Mouse (Mus musculus): ENCODE data around the gene Uso1. TPM values are rescaled to one million over a fixed set of nuclear protein-coding genes. Genes with fewer than 3 reads are reported as not detected.
"Not testable (repeated sequence)": the region's sequence is repeated elsewhere in the genome, so short reads cannot be mapped to it uniquely, and the experiment has no call there.

Uso1 gene
- total RNA-seq, 2 experiments from 2014 or later: 12.2 to 39.3 TPM

DNA sequence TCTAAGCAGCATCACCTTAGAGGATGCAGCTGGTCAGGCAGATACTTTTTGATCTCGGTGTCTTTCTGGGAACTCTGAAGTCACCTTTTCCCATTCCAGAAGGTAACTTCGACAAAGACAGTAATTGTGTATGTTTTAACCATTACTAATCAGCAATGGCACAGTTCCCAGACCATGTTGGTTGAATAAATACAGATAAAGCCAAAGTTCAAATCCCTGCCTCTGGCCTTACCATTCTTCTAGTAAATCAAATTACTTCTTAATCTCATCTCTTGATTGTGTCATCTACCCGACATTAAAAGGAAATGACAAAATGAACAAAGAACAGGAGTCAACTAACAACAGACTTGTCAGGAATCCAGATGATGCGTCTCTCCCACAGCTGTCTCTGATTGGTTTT is 16.1 kb upstream of the Uso1 start:
- no peak for ATAC-seq (replicated peaks; ENCODE audit: low FRiP score, low TSS enrichment, poor library complexity, severe bottlenecking)

DNA sequence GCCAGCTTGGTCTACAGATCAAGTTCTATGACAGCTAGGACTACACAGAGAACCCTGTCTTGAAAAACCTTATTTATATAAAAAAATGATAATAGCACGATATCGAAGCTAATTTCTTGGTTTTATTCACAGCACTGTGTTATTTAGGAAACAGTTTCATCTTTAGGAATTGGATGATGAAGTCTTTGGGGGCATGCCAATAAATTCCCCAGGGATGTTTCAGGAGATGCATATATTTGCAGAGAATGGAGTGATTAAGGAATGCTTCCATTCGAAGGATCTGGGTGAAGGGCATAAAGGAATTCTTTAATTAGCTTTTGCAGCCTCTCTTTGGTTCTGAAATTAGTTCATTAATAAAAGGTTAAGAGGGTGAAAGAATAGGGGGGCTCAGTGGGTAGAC is 12.3 kb upstream of the Uso1 start:
- ATAC-seq (replicated peaks; ENCODE audit: low FRiP score, low TSS enrichment, poor library complexity, severe bottlenecking): no peak

- ATAC-seq (replicated peaks; ENCODE audit: low FRiP score, low TSS enrichment, poor library complexity, severe bottlenecking): peak; percentile 65
Measured at GRCm38 (mm10) chr5:92127141-92127625, 10.6 kb upstream of the Uso1 start.

GRCm38 (mm10) chr5:92127751-92128150 is 10.0 kb upstream of the Uso1 start:
- no peak for ATAC-seq (replicated peaks; ENCODE audit: low FRiP score, low TSS enrichment, poor library complexity, severe bottlenecking)

- ATAC-seq (replicated peaks; ENCODE audit: low FRiP score, low TSS enrichment, poor library complexity, severe bottlenecking): peak; percentile 97
Measured at GRCm38 (mm10) chr5:92128570-92128969, 9.2 kb upstream of the Uso1 start.

- ATAC-seq (replicated peaks; ENCODE audit: low FRiP score, low TSS enrichment, poor library complexity, severe bottlenecking): no peak
Measured at GRCm38 (mm10) chr5:92129321-92129768, 8.4 kb upstream of the Uso1 start.

- ATAC-seq (replicated peaks; ENCODE audit: low FRiP score, low TSS enrichment, poor library complexity, severe bottlenecking): no peak
Measured at GRCm38 (mm10) chr5:92130040-92130682, 7.6 kb upstream of the Uso1 start.

DNA sequence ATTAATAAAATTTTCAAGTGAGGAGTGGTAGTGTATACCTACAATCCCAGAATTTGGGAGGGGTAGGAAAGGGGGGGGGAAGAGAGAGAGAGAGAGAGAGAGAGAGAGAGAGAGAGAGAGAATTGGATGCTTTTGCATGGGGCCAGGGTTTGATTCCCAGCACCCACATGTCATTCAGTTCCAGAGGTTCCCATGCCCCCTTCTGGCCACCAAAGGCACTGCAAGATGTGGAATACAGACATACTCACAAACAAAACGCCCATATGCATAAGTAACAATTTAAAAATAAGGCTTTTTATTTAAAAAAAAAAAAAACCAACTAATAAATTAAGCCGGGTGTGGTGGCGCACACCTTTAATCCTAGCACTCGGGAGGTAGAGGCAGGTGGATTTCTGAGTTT is 5.6 kb upstream of the Uso1 start:
- no peak for ATAC-seq (replicated peaks; ENCODE audit: low FRiP score, low TSS enrichment, poor library complexity, severe bottlenecking)

GRCm38 (mm10) chr5:92133006-92133405 is 4.7 kb upstream of the Uso1 start:
- ATAC-seq (replicated peaks; ENCODE audit: low FRiP score, low TSS enrichment, poor library complexity, severe bottlenecking): not testable (repeated sequence)

GRCm38 (mm10) chr5:92134934-92135333 is 2.8 kb upstream of the Uso1 start:
- no peak for ATAC-seq (replicated peaks; ENCODE audit: low FRiP score, low TSS enrichment, poor library complexity, severe bottlenecking)

DNA sequence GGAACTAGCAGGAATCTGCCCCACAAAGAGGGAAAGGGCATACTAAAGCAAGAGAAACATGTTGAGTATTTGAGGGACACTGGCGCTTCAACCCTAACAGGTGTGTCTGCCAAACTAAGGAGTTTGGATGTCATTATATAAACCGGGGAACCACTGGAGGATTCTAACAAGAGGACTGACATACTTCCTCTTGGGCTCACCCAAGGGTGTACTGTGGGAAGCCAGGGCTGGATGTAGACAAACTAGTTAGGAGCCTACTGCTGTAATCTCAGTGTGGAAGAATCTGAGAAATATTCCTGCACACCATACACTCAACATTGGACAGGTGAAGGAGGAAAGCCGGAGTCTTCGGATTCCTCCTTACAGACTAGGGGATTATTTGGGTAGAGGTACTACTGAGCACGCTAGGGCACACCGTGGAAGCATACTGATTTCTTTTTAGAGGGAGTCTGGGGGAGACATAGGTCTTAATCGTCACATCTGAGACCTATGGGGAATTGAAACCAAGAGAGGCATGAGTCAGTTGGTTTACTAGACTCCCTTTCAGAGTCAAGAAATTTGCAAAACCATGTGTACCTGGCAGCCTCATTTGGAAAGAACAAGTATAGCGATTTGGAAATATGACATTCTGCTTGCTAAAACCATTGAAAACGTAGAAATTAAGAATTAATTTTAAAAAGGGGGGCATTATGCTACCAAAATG is 1.1 kb upstream of the Uso1 start:
- no peak for ATAC-seq (replicated peaks; ENCODE audit: low FRiP score, low TSS enrichment, poor library complexity, severe bottlenecking)

- peak; percentile 40 for ATAC-seq (replicated peaks; ENCODE audit: low FRiP score, low TSS enrichment, poor library complexity, severe bottlenecking)
Measured at GRCm38 (mm10) chr5:92138093-92138621, 419 bp downstream of the Uso1 start.

GRCm38 (mm10) chr5:92139191-92139590 is 1.5 kb downstream of the Uso1 start:
- ATAC-seq (replicated peaks; ENCODE audit: low FRiP score, low TSS enrichment, poor library complexity, severe bottlenecking): no peak

DNA sequence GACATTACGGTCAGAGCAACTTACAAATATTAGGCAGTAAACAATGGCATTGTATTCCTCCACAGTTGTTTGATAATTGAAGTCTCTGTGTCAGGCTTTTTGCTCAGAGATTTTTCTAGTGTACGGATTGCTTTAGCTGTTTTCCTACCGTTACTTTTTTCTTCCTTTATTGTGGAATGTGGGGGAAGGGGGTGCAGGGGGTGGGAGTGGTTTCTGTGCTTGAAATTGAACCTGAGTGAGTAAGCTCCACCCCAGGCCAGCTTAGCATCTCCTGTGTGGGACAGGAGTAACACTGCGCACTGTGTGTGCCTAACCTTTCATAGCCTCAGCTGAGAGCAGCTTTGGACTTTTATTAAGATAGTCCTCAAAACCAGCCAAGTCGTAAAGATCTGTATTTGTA is 4.0 kb downstream of the Uso1 start:
- ATAC-seq (replicated peaks; ENCODE audit: low FRiP score, low TSS enrichment, poor library complexity, severe bottlenecking): no peak

DNA sequence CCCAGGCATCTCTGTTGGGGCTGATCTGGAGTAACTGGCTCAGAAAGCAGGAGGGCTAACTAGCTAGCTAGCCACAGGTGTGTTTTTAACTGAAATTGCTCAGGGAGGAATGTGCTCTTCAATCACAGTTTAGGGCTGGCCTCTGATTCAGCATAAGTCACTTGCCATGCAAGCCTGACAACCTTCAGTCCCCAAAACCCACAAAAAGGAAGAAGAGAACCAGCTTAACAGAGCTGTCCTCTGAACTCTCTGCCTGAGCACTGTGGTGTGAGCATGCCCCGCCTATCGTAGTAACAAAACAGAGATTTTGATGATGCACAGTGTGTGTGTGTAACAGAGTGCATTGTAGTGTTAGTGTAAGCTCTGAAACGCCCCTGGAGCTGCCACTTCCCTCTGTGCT is 4.7 kb downstream of the Uso1 start:
- ATAC-seq (replicated peaks; ENCODE audit: low FRiP score, low TSS enrichment, poor library complexity, severe bottlenecking): no peak

DNA sequence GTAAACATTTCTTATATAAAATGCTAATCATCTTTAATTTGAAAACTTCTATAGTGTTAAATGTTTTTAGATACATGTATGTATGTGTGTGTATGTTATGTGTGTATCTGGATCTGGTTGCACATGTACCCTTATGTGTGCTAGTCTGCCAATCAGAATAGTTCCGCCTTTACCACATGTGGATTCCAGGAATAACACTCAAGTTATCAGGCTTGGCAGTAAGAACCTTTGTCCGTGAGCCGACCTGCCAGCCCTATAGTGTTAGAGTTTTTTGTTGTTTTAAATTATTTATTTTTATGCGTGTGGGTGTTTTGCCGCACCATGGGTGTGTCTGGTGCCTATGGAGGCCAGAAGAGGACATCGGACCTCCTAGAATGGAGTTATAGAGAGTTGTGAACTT is 5.9 kb downstream of the Uso1 start:
- no peak for ATAC-seq (replicated peaks; ENCODE audit: low FRiP score, low TSS enrichment, poor library complexity, severe bottlenecking)

- peak; percentile 70 for ATAC-seq (replicated peaks; ENCODE audit: low FRiP score, low TSS enrichment, poor library complexity, severe bottlenecking)
Measured at GRCm38 (mm10) chr5:92144954-92145708, 7.4 kb downstream of the Uso1 start.

- no peak for ATAC-seq (replicated peaks; ENCODE audit: low FRiP score, low TSS enrichment, poor library complexity, severe bottlenecking)
Measured at GRCm38 (mm10) chr5:92148248-92148647, 10.5 kb downstream of the Uso1 start.

DNA sequence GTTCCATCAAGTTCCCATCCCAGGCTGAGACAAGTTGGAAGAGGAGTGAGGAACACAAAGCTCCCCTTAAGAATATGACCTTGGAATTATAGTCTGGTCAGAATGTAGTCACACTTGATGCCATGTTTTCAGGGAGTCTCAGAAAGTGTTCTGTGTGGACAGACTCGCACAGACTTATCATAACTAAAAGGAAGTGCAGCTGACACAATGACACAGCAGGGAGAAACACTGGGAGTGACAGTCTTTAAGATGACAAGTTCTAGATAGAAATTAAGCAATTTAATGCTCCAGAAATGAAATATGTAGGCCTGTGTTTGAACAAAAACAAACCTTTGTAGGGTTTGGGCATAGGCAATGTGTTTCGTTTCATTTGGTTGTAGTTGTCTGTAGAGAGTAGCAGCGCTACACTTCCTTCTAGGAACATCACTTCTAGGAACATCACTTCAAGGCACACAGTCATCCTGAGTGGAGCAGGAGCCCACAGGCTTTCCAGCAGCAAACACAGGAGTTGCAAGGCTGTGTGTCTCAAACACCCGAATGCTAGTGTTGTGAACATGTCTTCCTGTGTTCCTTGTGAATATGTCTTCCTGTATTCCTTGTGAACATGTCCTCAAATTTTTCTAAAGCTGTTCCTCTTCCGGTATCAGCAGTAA is 11.7 kb downstream of the Uso1 start:
- ATAC-seq (replicated peaks; ENCODE audit: low FRiP score, low TSS enrichment, poor library complexity, severe bottlenecking): peak; percentile 53; the same call in 1 of the 2 replicates

- ATAC-seq (replicated peaks; ENCODE audit: low FRiP score, low TSS enrichment, poor library complexity, severe bottlenecking): no peak
Measured at GRCm38 (mm10) chr5:92154861-92155260, 17.1 kb downstream of the Uso1 start.

Measured in megakaryocyte-erythroid progenitor cell, adult 5-6 weeks (primary cell).